9 mouse cellular contexts compared by ENCODE assay signal in the genomic region with DNA sequence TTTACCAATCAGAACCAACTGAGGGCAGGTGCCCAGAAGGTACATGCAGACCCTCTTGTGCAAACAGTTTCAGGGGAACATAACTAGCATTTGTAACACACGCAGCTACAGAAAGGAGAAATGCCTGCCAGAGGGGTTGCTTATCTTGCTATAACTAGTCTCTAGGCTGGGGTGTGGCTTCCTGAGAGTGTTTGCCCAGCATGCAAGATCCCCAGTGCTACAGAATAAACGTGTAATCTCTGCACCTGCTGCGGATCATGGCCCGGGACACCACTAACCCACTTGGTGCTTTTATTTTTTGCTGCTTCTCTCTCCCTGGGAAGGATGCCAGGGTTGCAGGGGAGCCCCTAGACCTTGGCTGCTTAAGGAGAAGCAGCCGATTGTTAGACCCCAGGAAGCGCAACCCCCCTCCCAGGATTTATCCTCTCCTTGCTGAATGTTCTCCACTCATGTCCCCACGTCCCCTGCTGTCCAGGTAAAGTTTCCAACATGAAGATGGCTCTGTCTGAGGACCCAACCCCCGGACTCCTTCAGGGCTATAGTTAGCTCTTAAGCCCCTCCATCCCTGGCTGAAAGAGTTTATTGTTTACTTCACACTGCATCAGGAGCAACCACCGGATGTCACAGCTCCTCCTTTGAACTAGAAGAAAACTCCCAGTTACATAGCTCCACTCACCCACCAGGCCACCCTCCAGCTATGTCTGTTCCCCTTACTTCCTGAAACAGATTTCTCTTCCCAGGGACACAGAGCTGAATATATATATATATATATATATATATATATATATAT. TPM values are rescaled to one million over a fixed set of nuclear protein-coding genes. Genes with fewer than 3 reads are reported as not detected.
A peak's percentile ranks its signal among the peaks of the same experiment; 100 is the strongest.
DNase-seq lines count a peak whose midpoint lies in the region; ATAC-seq and TF ChIP-seq lines count a peak whose summit lies in the region.
"Had no signal": no experiment of that assay in that cellular context is flagged by ENCODE, and none has a peak within 500 bp of the region (broad histone marks: within the 10 kb centered on the region; RNA-seq: fewer than 3 reads in every experiment).

No protein-coding gene starts in this region.

- H3K36me3 ChIP-seq in heart, embryonic 10.5 days = peaks cover 40% of the 10 kb centered on the region
- H3K36me3 ChIP-seq in liver, postnatal 0 days (replicated peaks; ENCODE audit: insufficient read depth, low read length) = no peaks in the 10 kb centered on the region
- H3K36me3 ChIP-seq in stomach, embryonic 16.5 days (ENCODE audit: control insufficient read depth, insufficient read depth, low read length) = no peaks in the 10 kb centered on the region

- peak overlapping the region; percentile 39 for H3K4me2 ChIP-seq in liver, postnatal 0 days (ENCODE audit: low read depth, low read length)
- H3K4me2 ChIP-seq in stomach, embryonic 16.5 days (ENCODE audit: low read depth, low read length) = peak overlapping the region; percentile 15; the same call in 1 of the 2 replicates

- H3K4me3 ChIP-seq in gastrocnemius, adult 2 months = peak overlapping the region; percentile 72
- no peak overlapping the region for H3K4me3 ChIP-seq in heart, embryonic 10.5 days
- no peak overlapping the region for H3K4me3 ChIP-seq in liver, postnatal 0 days (ENCODE audit: low read depth, low read length)
- H3K4me3 ChIP-seq in stomach, embryonic 16.5 days (replicated peaks; ENCODE audit: low read length) = no peak overlapping the region

- peak; percentile 50 for ATAC-seq in liver, postnatal 0 days
- peak; percentile 74; the same call in 1 of the 2 replicates for ATAC-seq in stomach, embryonic 16.5 days (ENCODE audit: insufficient read depth, low FRiP score)

- DNase-seq in gastrocnemius, adult 2 months = peak; percentile 60
- no peak for DNase-seq in gastrocnemius, postnatal 14 days
- DNase-seq in heart, embryonic 10.5 days (ENCODE audit: low spot score) = no peak
- DNase-seq in liver, postnatal 0 days = peak; percentile 41
- DNase-seq in cerebellum, adult 11 months = no peak
- no peak for DNase-seq in cerebellum, adult 11-12 months
- DNase-seq in urinary bladder, postnatal 14 days (ENCODE audit: low spot score) = no peak
- DNase-seq: retina, postnatal 1 day had no signal

- 35% methylated on average over 9 of the region's 9 CpGs for WGBS in heart, embryonic 10.5 days
- 24% methylated on average over 9 of the region's 9 CpGs for WGBS in liver, postnatal 0 days (ENCODE audit: insufficient replicate concordance)
- 26% methylated on average over 9 of the region's 9 CpGs for WGBS in stomach, embryonic 16.5 days

- H3K9me3 ChIP-seq in heart, embryonic 10.5 days = no peaks in the 10 kb centered on the region
- no peaks in the 10 kb centered on the region for H3K9me3 ChIP-seq in liver, postnatal 0 days (ENCODE audit: low read length)
- H3K9me3 ChIP-seq in stomach, embryonic 16.5 days (replicated peaks; ENCODE audit: control insufficient read depth, low read length) = no peaks in the 10 kb centered on the region

- peaks cover 57% of the 10 kb centered on the region for H3K4me1 ChIP-seq in heart, embryonic 10.5 days
- H3K4me1 ChIP-seq in liver, postnatal 0 days (ENCODE audit: insufficient read depth) = peaks cover 27% of the 10 kb centered on the region
- H3K4me1 ChIP-seq in stomach, embryonic 16.5 days (ENCODE audit: control insufficient read depth, insufficient read depth, low read length) = peaks cover 44% of the 10 kb centered on the region

- no peak for TF ChIP-seq EP300 in liver, postnatal 0 days (IDR thresholded peaks at IDR 0.05; ENCODE audit: low read depth)

- no peak overlapping the region for H3K9ac ChIP-seq in liver, postnatal 0 days (replicated peaks)
- H3K9ac ChIP-seq in stomach, embryonic 16.5 days (ENCODE audit: low read length) = peak overlapping the region; percentile 44

- peak overlapping the region; percentile 96 for H3K27ac ChIP-seq in gastrocnemius, adult 2 months
- H3K27ac ChIP-seq in heart, embryonic 10.5 days = peak overlapping the region; percentile 56; the same call in 1 of the 2 replicates
- peak overlapping the region; percentile 63 for H3K27ac ChIP-seq in liver, postnatal 0 days (ENCODE audit: low read depth)
- H3K27ac ChIP-seq in stomach, embryonic 16.5 days (ENCODE audit: low read length) = peak overlapping the region; percentile 93

- no peak for TF ChIP-seq CTCF in gastrocnemius, adult 2 months (IDR thresholded peaks at IDR 0.05)
- no peak for TF ChIP-seq CTCF in liver, postnatal 0 days (IDR thresholded peaks at IDR 0.05; ENCODE audit: low read depth)

- H3K27me3 ChIP-seq in heart, embryonic 10.5 days (ENCODE audit: insufficient read depth, poor library complexity, severe bottlenecking) = no peaks in the 10 kb centered on the region
- no peaks in the 10 kb centered on the region for H3K27me3 ChIP-seq in liver, postnatal 0 days (ENCODE audit: insufficient read depth, low read length)
- H3K27me3 ChIP-seq in stomach, embryonic 16.5 days (ENCODE audit: control insufficient read depth, insufficient read depth, low read length) = no peaks in the 10 kb centered on the region

- intact Hi-C loops in gastrocnemius, adult 2 months (cut with DNase I) = no loop called here
- intact Hi-C loops in gastrocnemius, postnatal 14 days (cut with DNase I; ENCODE audit: low total_unique reads) = no loop called here

RNA-seq across cellular contexts. Expression of a gene that starts 6.7 kb away (rescaled TPM):
- total RNA-seq in gastrocnemius, adult 2 months (2021) = 100 to 1,000 TPM; 439 to 602 TPM
- 100 to 1,000 TPM; 589 to 629 TPM for total RNA-seq in gastrocnemius, postnatal 14 days (2021)
- polyA plus RNA-seq in heart, embryonic 10.5 days (2016; fragmentation: Nextera tagmentation; extraction: Ambion mirVana) = 142 and 213 TPM in 2 replicates
- 0.25 and 3.6 TPM in 2 replicates for polyA plus RNA-seq in liver, postnatal 0 days (2015; fragmentation: Nextera tagmentation; extraction: Ambion mirVana)
- polyA plus RNA-seq in stomach, embryonic 16.5 days (2015; fragmentation: Nextera tagmentation; extraction: Ambion mirVana) = 5.6 and 31.0 TPM in 2 replicates

RNA-seq across cellular contexts. Expression of a gene that starts 16.2 kb away (rescaled TPM):
- 10 to 100 TPM; 11.1 to 12.4 TPM for total RNA-seq in gastrocnemius, adult 2 months (2021)
- 1 to 10 TPM; 7.4 to 8.3 TPM for total RNA-seq in gastrocnemius, postnatal 14 days (2021)
- polyA plus RNA-seq in heart, embryonic 10.5 days (2016; fragmentation: Nextera tagmentation; extraction: Ambion mirVana) = 56.7 and 78.1 TPM in 2 replicates
- polyA plus RNA-seq in liver, postnatal 0 days (2015; fragmentation: Nextera tagmentation; extraction: Ambion mirVana) = 29.7 and 30.1 TPM in 2 replicates
- polyA plus RNA-seq in stomach, embryonic 16.5 days (2015; fragmentation: Nextera tagmentation; extraction: Ambion mirVana) = 54.4 and 54.5 TPM in 2 replicates

RNA-seq across cellular contexts. Expression of a gene that starts 16.3 kb away (rescaled TPM):
- 1 to 10 TPM; 6.1 to 9.4 TPM for total RNA-seq in gastrocnemius, adult 2 months (2021)
- total RNA-seq in gastrocnemius, postnatal 14 days (2021) = 1 to 10 TPM; 9.1 to 9.3 TPM
- polyA plus RNA-seq in heart, embryonic 10.5 days (2016; fragmentation: Nextera tagmentation; extraction: Ambion mirVana) = 13.7 and 17.3 TPM in 2 replicates
- polyA plus RNA-seq in liver, postnatal 0 days (2015; fragmentation: Nextera tagmentation; extraction: Ambion mirVana) = 3.2 and 3.7 TPM in 2 replicates
- 11.3 and 12.4 TPM in 2 replicates for polyA plus RNA-seq in stomach, embryonic 16.5 days (2015; fragmentation: Nextera tagmentation; extraction: Ambion mirVana)

RNA-seq across cellular contexts. Expression of a gene that starts 25.3 kb away (rescaled TPM):
- total RNA-seq in gastrocnemius, adult 2 months (2021) = not detected
- under 1 TPM; 0.44 to 0.72 TPM for total RNA-seq in gastrocnemius, postnatal 14 days (2021)
- polyA plus RNA-seq in heart, embryonic 10.5 days (2016; fragmentation: Nextera tagmentation; extraction: Ambion mirVana) = 0.43 and 0.67 TPM in 2 replicates
- 61.1 and 65.2 TPM in 2 replicates for polyA plus RNA-seq in liver, postnatal 0 days (2015; fragmentation: Nextera tagmentation; extraction: Ambion mirVana)
- polyA plus RNA-seq in stomach, embryonic 16.5 days (2015; fragmentation: Nextera tagmentation; extraction: Ambion mirVana) = 8.1 and 8.5 TPM in 2 replicates

RNA-seq across cellular contexts. Expression of a gene that starts 28.7 kb away (rescaled TPM):
- total RNA-seq in gastrocnemius, adult 2 months (2021) = not detected
- total RNA-seq in gastrocnemius, postnatal 14 days (2021) = not detected
- 0.20 and 0.26 TPM in 2 replicates for polyA plus RNA-seq in heart, embryonic 10.5 days (2016; fragmentation: Nextera tagmentation; extraction: Ambion mirVana)
- polyA plus RNA-seq in liver, postnatal 0 days (2015; fragmentation: Nextera tagmentation; extraction: Ambion mirVana) = 0.68 and 0.92 TPM in 2 replicates
- polyA plus RNA-seq in stomach, embryonic 16.5 days (2015; fragmentation: Nextera tagmentation; extraction: Ambion mirVana) = 13.7 and 13.8 TPM in 2 replicates

Comparison
In these comparisons a context has a peak if more than half of its experiments do, and no peak if none do; other contexts are left out.
1. DNase-seq: peak in gastrocnemius, adult 2 months (single experiment) and liver, postnatal 0 days (single experiment); none in gastrocnemius, postnatal 14 days (single experiment), heart, embryonic 10.5 days (single experiment), cerebellum, adult 11 months (single experiment), cerebellum, adult 11-12 months (single experiment) and urinary bladder, postnatal 14 days (single experiment).
2. Peak in every context shown above with its lines, with median percentiles within 50 percentile points of each other: H3K27ac ChIP-seq.